Mouse (Mus musculus): ENCODE measurements around the gene Ifrd1.
"Not testable (repeated sequence)": the region's sequence is repeated elsewhere in the genome, so short reads cannot be mapped to it uniquely, and the experiment has no call there.

Gene Ifrd1

DNA sequence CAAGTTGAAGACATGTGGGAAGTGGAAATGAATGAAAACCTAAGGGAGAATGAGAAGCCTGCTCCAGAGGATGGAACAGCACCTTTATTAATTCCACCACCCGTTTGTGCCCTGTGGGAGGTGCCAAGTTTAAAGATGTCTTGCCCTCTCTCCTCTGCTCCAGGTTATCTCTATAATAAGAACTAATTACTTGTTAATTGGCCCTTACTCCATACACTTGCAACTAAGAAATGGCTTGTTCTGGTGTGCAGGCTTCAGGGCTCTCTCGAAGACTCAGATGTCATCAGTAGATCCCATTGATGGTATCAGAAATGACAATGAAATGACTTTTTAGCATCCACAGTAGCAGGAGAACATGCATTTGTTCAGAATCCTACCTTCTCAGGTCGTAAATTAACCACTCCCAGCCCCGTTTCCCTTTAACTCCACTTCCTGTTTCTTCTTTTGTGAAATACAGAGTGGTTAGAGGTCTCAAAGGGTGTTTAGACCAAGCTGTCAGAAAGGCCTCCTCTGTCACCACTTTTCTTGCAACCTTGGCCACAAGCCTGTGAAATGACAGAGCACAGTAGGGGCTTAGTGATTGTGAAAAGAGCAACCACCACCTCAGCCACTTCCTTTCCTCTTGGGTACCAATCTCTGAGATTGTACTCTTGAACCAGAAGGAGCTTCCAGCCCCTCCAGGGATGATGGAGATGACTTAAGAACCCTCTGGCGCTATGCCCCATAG, at the start of gene Ifrd1:
Ifrd1 (minus strand) TSS at position 51 of the 727 bp plus-strand sequence.
- DNase-seq = no peak

DNA sequence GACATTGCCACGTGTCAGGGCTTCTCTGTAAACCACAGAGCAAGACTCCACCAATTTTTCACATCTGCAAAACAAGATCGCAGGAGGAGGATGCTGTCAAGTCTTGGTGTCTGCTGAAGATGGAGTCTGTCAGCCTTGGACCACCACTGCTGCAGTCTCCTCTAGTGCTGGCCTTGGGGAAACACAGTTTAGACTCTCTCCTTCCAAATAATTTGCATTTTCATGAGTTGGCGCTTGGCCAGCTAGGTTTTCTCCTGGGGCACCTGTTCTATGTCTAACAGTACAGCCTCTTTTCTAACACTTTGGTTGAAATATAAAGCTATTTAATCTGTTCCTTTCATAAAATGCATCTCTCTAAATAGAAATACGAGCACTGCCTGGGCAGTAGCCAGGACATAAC, 38.2 kb upstream of the Ifrd1 start:
- DNase-seq = peak; percentile 40

DNA sequence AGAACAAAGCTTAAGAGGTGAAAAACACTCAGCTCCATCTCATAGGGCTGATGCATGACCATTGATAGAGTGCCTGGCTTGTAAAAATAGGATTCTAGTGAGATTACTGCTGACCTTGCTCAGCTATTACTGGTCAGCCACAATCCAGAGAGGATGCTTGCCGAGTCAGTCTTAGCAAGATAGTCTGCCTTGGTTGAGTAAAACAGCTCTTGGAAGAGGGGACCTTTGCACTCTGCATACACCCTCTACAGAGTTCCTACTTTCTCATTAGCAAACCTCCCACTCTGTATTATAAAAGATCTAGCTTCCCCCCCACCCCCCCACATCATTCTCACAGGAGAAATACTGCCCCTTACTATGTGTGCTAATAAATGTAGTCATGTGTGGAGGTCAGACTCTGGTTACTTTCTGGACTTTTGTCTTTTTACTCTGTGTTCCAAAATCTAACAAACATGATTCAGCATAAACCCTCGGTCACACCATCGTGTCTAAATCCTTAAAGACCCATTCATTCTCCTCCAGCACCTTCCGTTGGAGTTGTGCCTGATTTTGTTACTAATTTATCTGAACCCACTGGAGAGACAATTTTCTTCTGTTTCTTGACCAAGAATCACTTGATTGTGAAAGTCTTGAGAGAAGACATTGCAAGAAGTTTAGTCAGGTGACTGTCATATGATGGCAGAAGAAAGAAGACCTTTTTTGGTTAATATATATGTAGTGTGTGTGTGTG, 32.5 kb upstream of the Ifrd1 start:
- peak; percentile 48 for DNase-seq

DNA sequence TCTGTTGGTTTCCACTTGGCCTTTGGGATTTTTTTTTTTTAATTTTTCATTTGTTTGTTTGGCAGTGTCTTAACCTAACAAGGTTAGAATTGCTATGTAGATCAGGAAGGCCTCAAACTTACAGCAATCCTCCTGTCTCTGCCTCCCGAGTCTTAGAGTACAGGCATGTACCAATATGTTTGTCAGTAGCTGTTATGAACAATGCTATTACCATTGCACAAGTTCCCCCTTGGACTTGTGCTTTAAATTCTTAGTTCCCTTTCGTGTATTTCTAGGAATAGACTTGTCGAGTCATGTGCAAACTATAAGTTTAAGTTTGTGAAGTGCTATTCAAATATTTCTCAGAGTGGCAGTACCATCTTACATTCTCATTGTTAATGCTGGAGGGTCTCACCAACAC, 29.3 kb upstream of the Ifrd1 start:
- DNase-seq = no peak

- no peak for DNase-seq
These were observed 26.6 kb upstream of the Ifrd1 start for GRCm38 (mm10) chr12:40274931-40275330.

- DNase-seq = no peak
These were observed 25.0 kb upstream of the Ifrd1 start for GRCm38 (mm10) chr12:40273339-40273738.

DNA sequence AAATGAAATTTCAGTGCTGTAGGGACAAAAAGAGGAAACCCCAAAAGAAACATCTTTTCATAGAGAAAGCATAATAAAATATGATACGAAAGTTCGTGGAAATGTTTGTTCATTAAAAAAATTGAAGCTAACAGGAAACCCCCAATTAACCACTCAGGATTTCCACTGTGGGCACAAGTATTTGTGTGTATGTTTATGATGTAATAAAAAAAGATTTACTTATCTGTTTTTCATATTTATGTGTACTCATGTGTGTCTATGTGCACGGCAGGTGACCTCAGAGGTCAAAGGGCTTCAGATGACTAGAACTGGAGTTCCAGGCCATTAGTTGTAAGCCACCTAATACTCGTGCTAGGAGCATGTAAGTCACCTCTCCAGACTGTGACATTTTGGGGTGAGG, 24.4 kb upstream of the Ifrd1 start:
- DNase-seq = no peak

GRCm38 (mm10) chr12:40268313-40268712, 20.0 kb upstream of the Ifrd1 start:
- no peak for DNase-seq

DNA sequence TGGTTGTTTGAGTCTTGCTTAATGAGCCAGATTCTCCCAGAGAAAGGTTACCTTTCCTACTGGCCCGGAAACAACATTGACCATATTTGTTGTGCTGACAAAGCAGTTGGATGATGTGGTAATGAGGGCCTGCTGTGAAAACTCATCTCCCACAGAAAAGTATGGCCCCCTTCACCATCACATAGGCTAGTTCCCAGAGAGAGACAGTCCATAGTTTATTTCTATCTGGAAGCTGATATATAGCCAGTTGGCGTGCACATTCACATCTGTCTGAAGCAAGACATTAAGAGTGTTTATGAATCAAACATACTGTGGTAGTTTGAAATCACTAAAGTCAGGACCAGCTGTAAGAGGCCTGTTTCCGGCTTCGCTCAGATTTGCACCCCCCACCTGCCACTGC, 15.4 kb upstream of the Ifrd1 start:
- no peak for DNase-seq

DNA sequence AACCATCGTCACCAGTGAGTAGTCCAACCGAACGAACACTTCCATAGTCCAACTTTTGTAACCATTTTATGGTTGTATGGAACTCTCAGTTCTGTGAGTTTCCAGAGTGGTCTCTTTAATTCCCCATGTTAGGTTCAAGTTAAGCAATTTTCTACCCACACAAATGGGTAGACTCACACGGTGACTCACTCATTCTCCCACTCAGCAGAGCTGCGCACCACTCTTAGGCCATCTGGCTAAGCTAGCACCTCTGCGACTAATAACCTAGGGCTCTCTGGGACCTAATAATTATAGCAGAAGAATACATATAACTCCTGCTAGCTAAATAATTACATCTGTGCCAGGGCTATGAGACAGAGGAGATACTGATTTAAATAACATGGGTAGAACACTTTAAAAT, 14.7 kb upstream of the Ifrd1 start:
- no peak for DNase-seq

DNA sequence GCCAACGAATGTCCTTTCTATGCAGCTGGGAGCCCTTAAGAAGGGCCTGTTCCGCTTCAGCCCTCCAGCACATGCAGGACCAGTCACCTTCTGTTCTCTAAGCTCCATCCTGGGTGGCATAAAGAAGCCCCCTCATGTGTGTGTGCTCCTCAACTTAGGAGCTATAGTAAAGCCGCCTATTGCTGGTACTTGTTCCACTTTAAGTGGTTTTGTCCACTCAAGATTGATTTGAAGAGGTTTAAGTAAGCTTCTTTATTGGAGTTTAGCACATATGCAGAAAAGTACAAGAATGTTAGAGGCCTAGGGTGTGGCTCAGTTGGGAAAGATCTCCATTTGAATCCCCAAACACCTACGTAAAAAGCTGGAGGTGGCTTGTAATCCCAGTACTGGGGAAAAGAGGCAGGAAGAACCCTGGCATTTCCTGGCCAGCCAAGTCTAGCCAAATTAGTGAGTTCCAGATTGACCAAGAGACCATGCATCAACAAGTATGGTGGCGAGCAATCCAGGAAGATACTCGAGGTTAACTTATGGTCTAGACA, 10.2 kb upstream of the Ifrd1 start:
- DNase-seq = no peak

- peak; percentile 87 for DNase-seq
These were observed 8.9 kb upstream of the Ifrd1 start for GRCm38 (mm10) chr12:40257226-40257625.

DNA sequence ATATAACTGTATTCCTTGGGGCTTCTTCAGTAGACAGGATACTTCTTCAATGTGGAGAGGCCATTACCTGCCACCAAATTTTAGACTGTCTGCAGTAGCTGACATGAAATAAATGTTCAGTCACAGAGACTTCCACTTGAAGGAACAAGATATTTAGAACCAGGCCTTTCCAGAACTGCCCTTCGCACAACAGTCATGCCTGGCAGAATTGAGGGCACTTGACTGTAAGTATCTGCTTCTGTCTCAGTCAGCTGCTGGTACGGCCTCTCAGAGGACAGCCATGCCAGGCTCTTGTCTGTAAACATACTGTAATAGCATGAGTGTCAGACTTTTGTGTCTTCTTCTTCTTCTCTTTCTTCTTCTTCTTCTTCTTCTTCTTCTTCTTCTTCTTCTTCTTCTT, 8.2 kb upstream of the Ifrd1 start:
- DNase-seq = no peak

DNA sequence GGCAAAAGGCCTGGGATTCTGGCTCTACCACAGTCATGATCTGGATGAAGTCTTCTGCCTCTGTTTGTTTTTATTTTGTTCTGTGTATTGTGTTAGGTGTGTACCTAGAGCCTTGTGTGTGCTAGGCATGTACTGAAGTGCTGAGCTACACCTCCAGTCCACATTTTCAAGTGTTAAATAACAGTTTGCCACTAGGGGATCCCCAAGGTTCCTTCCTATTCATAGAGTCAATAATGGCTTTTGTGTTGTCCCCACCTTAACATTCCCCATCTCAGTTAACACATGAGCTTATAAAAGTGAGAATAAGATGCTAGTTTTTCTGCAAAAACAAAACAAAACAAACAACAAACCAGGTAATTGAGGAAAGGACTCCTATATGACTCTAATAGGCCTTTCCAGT, 7.7 kb upstream of the Ifrd1 start:
- no peak for DNase-seq

- not testable (repeated sequence) for DNase-seq
These were observed 7.0 kb upstream of the Ifrd1 start for GRCm38 (mm10) chr12:40255310-40255709.

DNA sequence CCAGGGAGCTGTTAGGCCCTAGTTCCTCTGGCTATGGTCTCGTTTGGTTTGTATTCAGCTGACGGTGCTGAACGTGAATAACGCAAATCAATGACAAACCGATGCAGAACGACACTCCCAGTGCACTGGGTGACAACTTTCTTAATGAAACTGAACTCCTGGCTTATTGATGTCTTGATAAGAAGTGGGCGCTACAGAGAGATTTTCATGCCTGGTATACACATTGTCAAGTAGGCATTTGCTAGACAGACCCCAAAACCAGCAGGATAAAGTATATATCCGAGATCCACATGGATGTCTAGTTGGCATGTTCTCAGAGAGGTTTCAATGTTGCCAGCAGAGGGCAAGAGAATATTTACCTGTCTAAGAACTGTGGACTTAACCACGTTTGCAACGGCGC, 6.4 kb upstream of the Ifrd1 start:
- DNase-seq = no peak

GRCm38 (mm10) chr12:40253241-40253640, 4.9 kb upstream of the Ifrd1 start:
- DNase-seq = no peak

GRCm38 (mm10) chr12:40250256-40250655, 2.0 kb upstream of the Ifrd1 start:
- DNase-seq = no peak

DNA sequence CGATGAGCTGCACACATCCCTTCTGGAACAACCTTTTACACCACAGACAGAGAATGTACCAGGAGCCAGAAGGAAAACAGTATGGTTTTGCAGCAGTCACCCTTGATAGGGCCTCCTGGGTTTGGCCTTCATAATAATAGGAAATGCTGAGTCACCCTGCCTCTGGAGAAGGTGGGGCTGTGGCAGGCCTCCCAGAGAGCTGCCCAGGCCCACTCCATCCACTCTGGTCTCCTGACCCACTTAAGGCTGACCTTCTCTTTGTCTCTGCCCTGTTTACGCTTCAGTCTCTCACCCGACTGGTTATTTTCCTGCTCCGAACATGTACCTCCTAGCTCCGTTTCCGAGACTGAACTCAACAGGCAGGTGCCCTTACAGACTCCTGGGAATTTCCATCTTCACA, 328 bp downstream of the Ifrd1 start:
- DNase-seq = peak; percentile 17

DNA sequence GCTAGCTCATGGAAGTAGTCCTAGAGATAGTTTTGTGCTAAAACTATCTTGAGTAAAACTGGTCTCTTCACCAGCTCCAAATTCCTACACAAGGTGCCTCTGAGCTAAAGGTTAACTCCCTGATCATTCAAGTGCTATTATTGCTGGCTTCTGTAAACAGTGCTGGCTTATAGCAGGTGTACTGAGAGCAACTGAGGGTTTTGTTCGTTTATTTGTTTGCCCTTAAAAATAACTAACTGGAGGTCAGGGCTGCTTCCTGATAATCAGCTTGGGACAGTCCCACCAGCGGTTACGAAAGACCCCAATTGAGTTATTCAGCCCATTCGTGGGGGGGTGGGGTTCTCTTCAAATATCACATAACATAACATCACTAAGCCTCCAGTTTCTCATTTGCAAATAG, 920 bp downstream of the Ifrd1 start:
- no peak for DNase-seq

- DNase-seq = no peak
These were observed 2.8 kb downstream of the Ifrd1 start for GRCm38 (mm10) chr12:40245434-40245970.

DNA sequence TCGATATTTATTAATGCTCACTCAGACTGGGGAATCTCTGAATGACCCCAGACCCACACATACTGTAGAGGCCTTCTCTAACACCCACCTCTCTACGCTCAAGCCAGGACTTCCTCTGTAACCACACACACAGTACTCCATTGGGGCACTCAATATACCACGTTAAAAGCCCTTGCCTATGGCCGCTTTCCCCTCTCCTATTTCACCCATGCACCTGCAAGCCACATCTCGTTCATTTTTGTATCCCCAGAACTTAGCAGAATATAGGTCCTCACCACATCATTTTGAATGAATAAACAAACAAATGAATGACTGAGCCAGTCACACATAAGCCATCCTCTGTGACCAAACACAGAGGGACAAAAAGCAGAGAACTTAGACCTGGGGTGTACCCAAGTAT, 3.4 kb downstream of the Ifrd1 start:
- no peak for DNase-seq

DNA sequence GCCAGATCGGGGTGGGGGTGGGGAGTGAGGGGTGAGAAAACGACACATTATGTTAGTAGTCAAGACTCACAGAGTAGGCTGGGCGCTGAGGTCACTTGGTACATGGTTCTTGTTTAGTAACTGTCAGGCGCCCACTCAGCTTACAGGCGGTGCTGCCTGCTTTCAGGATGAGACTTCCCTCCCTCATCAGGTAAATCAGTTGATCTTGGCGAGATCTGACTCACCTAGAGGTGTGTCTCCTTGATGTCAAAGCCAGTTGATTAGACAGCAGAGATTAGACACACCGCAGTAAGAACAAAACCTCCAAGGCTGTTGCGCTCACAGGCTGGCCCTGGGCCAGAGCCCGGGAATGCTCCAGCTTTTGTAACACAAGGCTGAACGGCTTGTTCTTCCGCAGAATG, 4.5 kb downstream of the Ifrd1 start:
- peak; percentile 44 for DNase-seq

DNA sequence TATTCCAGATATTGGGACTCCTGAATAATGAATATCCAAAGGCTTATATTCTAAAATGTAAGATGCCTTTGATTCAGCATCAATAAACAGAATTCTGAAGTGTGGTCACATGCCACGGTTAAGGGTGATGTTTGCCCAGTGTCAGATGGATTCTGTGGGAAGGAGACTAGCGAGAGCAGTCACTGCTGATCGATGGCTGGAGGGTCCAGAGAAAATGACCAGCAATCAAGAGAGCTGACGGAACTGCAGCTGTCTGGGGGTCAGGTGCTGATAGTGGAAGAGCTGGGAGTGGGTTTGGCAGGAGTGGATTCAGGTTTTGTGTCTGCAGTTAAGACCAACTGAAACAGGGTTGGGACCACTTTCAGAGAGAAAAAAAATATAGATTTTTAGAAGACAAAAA, 5.1 kb downstream of the Ifrd1 start:
- no peak for DNase-seq
